Mouse (Mus musculus) CH12F3 (cell line): ENCODE measurements around the gene Fmn2.

Source experiments
- in situ Hi-C: fragments of 300-500 bp; cut with MboI; formaldehyde crosslinking; loops from 2 replicates; pipeline ENCODE4 v1.14.3; 2020; ENCODE audit warnings: low sequenced_read_pairs

Fmn2 gene

GRCm38 (mm10) chr1:174555412-174555811 lies 53.8 kb downstream of the Fmn2 start:
- in situ Hi-C loops = no loop called here

- in situ Hi-C loops = no loop called here
Observed at GRCm38 (mm10) chr1:174557211-174557610, 55.6 kb downstream of the Fmn2 start.

GRCm38 (mm10) chr1:174557841-174558240 lies 56.2 kb downstream of the Fmn2 start:
- in situ Hi-C loops = no loop called here

GRCm38 (mm10) chr1:174558488-174558887 lies 56.9 kb downstream of the Fmn2 start:
- in situ Hi-C loops = no loop called here

GRCm38 (mm10) chr1:174564561-174564960 lies 62.9 kb downstream of the Fmn2 start:
- in situ Hi-C loops = no loop called here

GRCm38 (mm10) chr1:174568609-174569008 lies 67.0 kb downstream of the Fmn2 start:
- in situ Hi-C loops = no loop called here

- in situ Hi-C loops = no loop called here
Observed at GRCm38 (mm10) chr1:174592420-174592980, 90.9 kb downstream of the Fmn2 start.

- in situ Hi-C loops = no loop called here
Observed at GRCm38 (mm10) chr1:174594989-174595388, 93.4 kb downstream of the Fmn2 start.

GRCm38 (mm10) chr1:174597495-174597894 lies 95.9 kb downstream of the Fmn2 start:
- in situ Hi-C loops = no loop called here

GRCm38 (mm10) chr1:174598226-174598625 lies 96.6 kb downstream of the Fmn2 start:
- in situ Hi-C loops = no loop called here

GRCm38 (mm10) chr1:174600041-174600440 lies 98.4 kb downstream of the Fmn2 start:
- in situ Hi-C loops = no loop called here

- in situ Hi-C loops = no loop called here
Observed at GRCm38 (mm10) chr1:174600620-174601019, 99.0 kb downstream of the Fmn2 start.

- in situ Hi-C loops = no loop called here
Observed at GRCm38 (mm10) chr1:174617368-174617767, 115.7 kb downstream of the Fmn2 start.

GRCm38 (mm10) chr1:174621512-174621911 lies 119.9 kb downstream of the Fmn2 start:
- in situ Hi-C loops = no loop called here

GRCm38 (mm10) chr1:174623054-174623453 lies 121.4 kb downstream of the Fmn2 start:
- in situ Hi-C loops = no loop called here

- in situ Hi-C loops = no loop called here
Observed at GRCm38 (mm10) chr1:174630074-174630473, 128.4 kb downstream of the Fmn2 start.

GRCm38 (mm10) chr1:174636291-174636690 lies 134.7 kb downstream of the Fmn2 start:
- in situ Hi-C loops = no loop called here

- in situ Hi-C loops = no loop called here
Observed at GRCm38 (mm10) chr1:174637564-174638085, 136.0 kb downstream of the Fmn2 start.

GRCm38 (mm10) chr1:174640901-174641300 lies 139.3 kb downstream of the Fmn2 start:
- in situ Hi-C loops = no loop called here

- in situ Hi-C loops = no loop called here
Observed at GRCm38 (mm10) chr1:174643431-174644010, 141.9 kb downstream of the Fmn2 start.

- in situ Hi-C loops = no loop called here
Observed at GRCm38 (mm10) chr1:174649421-174649826, 147.8 kb downstream of the Fmn2 start.

- in situ Hi-C loops = no loop called here
Observed at GRCm38 (mm10) chr1:174654565-174654964, 152.9 kb downstream of the Fmn2 start.

- in situ Hi-C loops = no loop called here
Observed at GRCm38 (mm10) chr1:174655354-174655753, 153.7 kb downstream of the Fmn2 start.
